Mouse (Mus musculus): ENCODE data around the gene Tcp10c. TPM values are rescaled to one million over a fixed set of nuclear protein-coding genes. Genes with fewer than 3 reads are reported as not detected.

Tcp10c gene
- not detected for total RNA-seq (2023)

GRCm38 (mm10) chr17:13354521-13354920 lies at the start of gene Tcp10c:
Gene Tcp10c, plus strand, starts transcription at chr17:13354572.

Other genes with a start within 250 kb of the Tcp10c start
- gene Unc93a, start 222.8 kb upstream of the Tcp10c start, total RNA-seq (2023): under 1 TPM in 1 of 2 experiments, not detected in 1; 0.33 TPM
- not detected for gene Smok2a, start 133.4 kb upstream of the Tcp10c start, total RNA-seq (2023)
- not detected for gene Smok2b, start 124.3 kb upstream of the Tcp10c start, total RNA-seq (2023)

Data from monocyte, adult 59 days (primary cell).